Mouse (Mus musculus) small intestine, adult 2 months (tissue): ENCODE measurements around the gene Hamp2.

Experiments
- CTCF ChIP-seq: fragments of 200-500 bp; IDR thresholded peaks from 2 replicates; pipeline ENCODE4 v1.5.1; 2012; ENCODE audit warnings: low read depth, mild to moderate bottlenecking, control low read depth, inconsistent platforms, low read length, moderate library complexity, mixed read lengths; ENCODE audit not compliant: insufficient replicate concordance, insufficient read length; ENCODE audit errors: extremely low read depth
- POLR2A ChIP-seq: fragments of 200-500 bp; IDR thresholded peaks from 2 replicates; pipeline ENCODE4 v1.6.1; 2012; ENCODE audit warnings: low read depth, mild to moderate bottlenecking, control low read depth, inconsistent platforms, low read length, moderate library complexity

DNA sequence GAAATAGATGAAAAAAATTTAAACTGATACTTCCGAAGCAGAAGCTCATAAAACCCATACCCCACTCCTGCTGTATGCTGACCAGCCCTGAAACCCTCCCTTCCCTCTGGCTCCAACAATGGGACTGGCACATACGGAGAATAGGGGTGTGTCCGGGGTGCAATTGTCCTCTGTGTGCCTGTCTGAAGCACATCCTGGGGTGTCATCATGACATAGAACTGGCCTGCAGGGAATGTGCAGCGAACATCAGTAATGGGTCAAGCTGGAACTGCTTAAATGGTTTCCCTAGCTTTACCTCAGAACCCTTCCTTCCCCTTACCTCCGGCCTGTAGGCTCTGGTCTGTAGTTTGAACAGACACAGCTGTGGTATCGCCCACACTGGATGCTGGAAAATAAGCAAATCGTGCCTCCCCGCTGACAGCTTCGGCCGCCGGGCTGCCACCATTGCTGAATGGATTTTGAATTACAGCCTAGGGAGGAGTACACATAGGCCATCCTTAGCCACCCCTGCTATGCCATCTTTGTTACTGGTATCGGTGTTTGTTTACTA lies 30.6 kb upstream of the Hamp2 start:
- no peak for TF ChIP-seq POLR2A
- no peak for TF ChIP-seq CTCF
